Mouse (Mus musculus): ENCODE measurements around the gene Xab2. TPM values are rescaled to one million over a fixed set of nuclear protein-coding genes. Genes with fewer than 3 reads are reported as not detected.
"Not testable (repeated sequence)": the region's sequence is repeated elsewhere in the genome, so short reads cannot be mapped to it uniquely, and the experiment has no call there.

Gene Xab2
- polyA plus RNA-seq, 1 experiment = 63.5 TPM

DNA sequence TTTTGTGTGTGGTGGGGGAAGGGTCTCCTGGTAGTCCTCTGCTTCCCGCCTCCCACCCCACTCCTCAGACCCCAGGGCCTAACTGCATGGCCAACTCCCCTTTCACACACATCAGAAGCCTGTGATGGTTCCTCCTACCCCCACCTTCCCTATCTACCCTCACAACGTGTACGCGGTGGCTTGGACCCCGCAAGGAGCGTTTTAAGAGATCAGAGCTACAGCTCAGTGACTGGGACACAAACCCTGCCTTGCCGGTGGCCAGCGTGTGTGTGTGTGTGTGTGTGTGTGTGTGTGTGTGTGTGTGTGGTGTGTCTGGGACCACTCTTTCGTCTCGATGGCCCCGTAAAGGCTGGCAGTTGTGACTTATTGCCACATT, 32.9 kb downstream of the Xab2 start:
- Histone ChIP-seq H3K4me1 (ENCODE audit: control insufficient read depth, insufficient read depth, low read length) (peaks cover 1% of the 10 kb centered on the region), H3K4me3 (replicated peaks; ENCODE audit: insufficient read depth, low read depth, low read length) (peak overlapping the region; percentile 94), H3K27me3 (ENCODE audit: control insufficient read depth, insufficient read depth, low read length) (no peaks in the 10 kb centered on the region), H3K27ac (ENCODE audit: insufficient read depth, low read length) (no peak overlapping the region)
- peak in 1 of 2 experiments; percentile 47 for DNase-seq
- TF ChIP-seq POLR2A (IDR thresholded peaks at IDR 0.05; ENCODE audit: borderline replicate concordance, insufficient read depth, low read length) = no peak
- TF ChIP-seq CTCF (IDR thresholded peaks at IDR 0.05; ENCODE audit: borderline replicate concordance, insufficient read depth, low read depth, low read length) = no peak
- WGBS = 5% methylated on average over 11 of the region's 11 CpGs

- under 1% methylated on average over 77 of the region's 77 CpGs for WGBS
- Histone ChIP-seq H3K4me1 (ENCODE audit: control insufficient read depth, insufficient read depth, low read length) (no peaks in the 10 kb centered on the region), H3K27ac (ENCODE audit: insufficient read depth, low read length) (peak overlapping the region; percentile 6; the same call in 1 of the 2 replicates), H3K27me3 (ENCODE audit: control insufficient read depth, insufficient read depth, low read length) (no peaks in the 10 kb centered on the region), H3K4me3 (replicated peaks; ENCODE audit: insufficient read depth, low read depth, low read length) (peak overlapping the region; percentile 94)
- DNase-seq = peak; percentile 78 to 79
- TF ChIP-seq POLR2A (IDR thresholded peaks at IDR 0.05; ENCODE audit: borderline replicate concordance, insufficient read depth, low read length) = peak; percentile 51; the same call in 1 of the 2 replicates
- TF ChIP-seq CTCF (IDR thresholded peaks at IDR 0.05; ENCODE audit: borderline replicate concordance, insufficient read depth, low read depth, low read length) = no peak
Measured at GRCm38 (mm10) chr8:3587391-3588257, 33.5 kb downstream of the Xab2 start.

- H3K27ac ChIP-seq (ENCODE audit: insufficient read depth, low read length) = peak within 1 kb of the TSS; percentile 6; the same call in 1 of the 2 replicates
- H3K27me3 ChIP-seq (ENCODE audit: control insufficient read depth, insufficient read depth, low read length) = no peaks in the 10 kb centered on the region
- no peaks in the 10 kb centered on the region for H3K4me1 ChIP-seq (ENCODE audit: control insufficient read depth, insufficient read depth, low read length)
- WGBS = 0% methylated on average over 7 of the region's 7 CpGs
- DNase-seq = no peak
- H3K4me3 ChIP-seq (replicated peaks; ENCODE audit: insufficient read depth, low read depth, low read length) = peak within 1 kb of the TSS; percentile 94
- no peak for TF ChIP-seq CTCF (IDR thresholded peaks at IDR 0.05; ENCODE audit: borderline replicate concordance, insufficient read depth, low read depth, low read length)
- TF ChIP-seq POLR2A (IDR thresholded peaks at IDR 0.05; ENCODE audit: borderline replicate concordance, insufficient read depth, low read length) = no peak
Measured at GRCm38 (mm10) chr8:3586993-3587390, 34.1 kb downstream of the Xab2 start, which contains the start of gene Camsap3. Camsap3 (plus strand) TSS chr8:3587293.

DNA sequence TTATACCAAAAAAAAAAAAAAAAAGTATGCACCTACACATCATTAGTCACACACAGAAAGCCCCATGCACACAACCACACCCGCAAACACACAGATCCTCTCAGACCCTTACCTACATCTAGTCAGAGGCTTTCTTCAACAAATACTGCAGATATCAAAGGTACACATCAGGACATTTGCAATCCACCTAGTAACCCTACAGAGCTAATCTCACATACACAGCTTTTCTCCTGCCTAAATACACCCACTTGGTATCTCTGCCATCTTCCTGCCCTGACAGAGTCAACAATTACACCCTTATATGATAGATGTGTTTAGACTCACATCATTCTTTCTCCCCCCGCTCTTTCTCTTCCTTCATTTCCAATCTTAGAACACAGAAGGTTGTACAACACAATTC, 34.7 kb downstream of the Xab2 start:
- no peak for TF ChIP-seq POLR2A (IDR thresholded peaks at IDR 0.05; ENCODE audit: borderline replicate concordance, insufficient read depth, low read length)
- no peak for TF ChIP-seq CTCF (IDR thresholded peaks at IDR 0.05; ENCODE audit: borderline replicate concordance, insufficient read depth, low read depth, low read length)
- H3K27me3 ChIP-seq (ENCODE audit: control insufficient read depth, insufficient read depth, low read length) = no peaks in the 10 kb centered on the region
- no peak overlapping the region for H3K27ac ChIP-seq (ENCODE audit: insufficient read depth, low read length)
- H3K4me1 ChIP-seq (ENCODE audit: control insufficient read depth, insufficient read depth, low read length) = no peaks in the 10 kb centered on the region
- WGBS = 97% methylated on average over 2 of the region's 2 CpGs
- DNase-seq = no peak
- no peak overlapping the region for H3K4me3 ChIP-seq (replicated peaks; ENCODE audit: insufficient read depth, low read depth, low read length)

GRCm38 (mm10) chr8:3581961-3582360, 39.2 kb downstream of the Xab2 start:
- H3K27me3 ChIP-seq (ENCODE audit: control insufficient read depth, insufficient read depth, low read length); DNase-seq: not testable (repeated sequence)
- 91% methylated on average over 3 of the region's 3 CpGs for WGBS

DNA sequence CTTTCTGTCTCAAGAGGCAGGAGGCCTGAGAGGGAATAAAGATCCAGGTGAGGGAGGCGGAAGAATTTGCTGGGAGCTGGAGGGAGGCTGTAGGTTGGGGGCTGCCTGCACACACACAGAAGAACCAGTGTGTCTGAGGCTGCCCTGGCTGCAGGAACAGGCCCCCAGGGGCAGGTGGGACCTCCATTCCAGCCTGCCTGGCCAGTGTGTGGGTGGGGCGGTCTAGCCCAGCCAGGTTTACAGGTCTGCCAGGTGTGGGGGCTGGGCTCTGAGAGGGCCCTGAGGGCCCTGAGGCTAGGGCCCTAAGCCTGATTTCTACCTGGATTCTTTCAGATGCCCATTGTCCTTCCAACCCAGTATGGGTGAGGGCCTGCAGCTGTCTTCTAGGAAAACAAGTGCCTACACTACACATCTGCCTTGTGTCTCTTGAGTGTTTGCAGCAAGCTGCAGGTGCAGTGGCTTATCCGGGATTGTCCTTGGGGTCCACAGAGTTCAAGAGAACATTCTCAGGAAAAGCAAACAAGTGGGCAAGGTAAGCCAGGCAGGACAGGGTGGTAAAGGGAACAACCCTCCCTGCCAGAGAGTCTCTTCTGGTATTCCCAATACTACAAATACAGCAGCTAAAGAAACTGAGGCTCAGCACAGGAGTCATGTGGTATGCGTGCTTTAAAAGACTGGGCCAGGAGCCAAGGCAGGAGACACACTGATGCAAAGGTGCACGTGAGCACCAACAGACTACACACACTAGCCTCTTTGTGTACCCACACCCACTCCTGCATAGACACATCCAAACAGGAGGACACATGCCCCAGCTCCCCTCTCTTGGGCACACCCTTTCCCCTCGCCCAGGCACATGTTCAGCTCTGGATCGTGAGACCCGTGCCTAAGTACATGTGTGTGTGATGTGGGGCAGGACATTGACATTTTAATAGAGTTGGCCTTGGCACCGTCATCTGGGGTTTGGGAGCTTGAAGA, 41.4 kb downstream of the Xab2 start:
- DNase-seq = no peak
- no peak overlapping the region for H3K27ac ChIP-seq (ENCODE audit: insufficient read depth, low read length)
- H3K4me3 ChIP-seq (replicated peaks; ENCODE audit: insufficient read depth, low read depth, low read length) = no peak overlapping the region
- no peaks in the 10 kb centered on the region for H3K4me1 ChIP-seq (ENCODE audit: control insufficient read depth, insufficient read depth, low read length)
- H3K27me3 ChIP-seq (ENCODE audit: control insufficient read depth, insufficient read depth, low read length) = no peaks in the 10 kb centered on the region
- 81% methylated on average over 9 of the region's 9 CpGs for WGBS
- TF ChIP-seq POLR2A (IDR thresholded peaks at IDR 0.05; ENCODE audit: borderline replicate concordance, insufficient read depth, low read length) (no peak), CTCF (IDR thresholded peaks at IDR 0.05; ENCODE audit: borderline replicate concordance, insufficient read depth, low read depth, low read length) (no peak)

More at GRCm38 (mm10) chr8:3581961-3582360, 39.2 kb downstream of the Xab2 start:
- H3K27ac ChIP-seq (ENCODE audit: insufficient read depth, low read length); H3K4me3 ChIP-seq (replicated peaks; ENCODE audit: insufficient read depth, low read depth, low read length); H3K4me1 ChIP-seq (ENCODE audit: control insufficient read depth, insufficient read depth, low read length): not testable (repeated sequence)

- DNase-seq = no peak
Measured at GRCm38 (mm10) chr8:3576211-3576960, 44.7 kb downstream of the Xab2 start.

More at GRCm38 (mm10) chr8:3576211-3576960, 44.7 kb downstream of the Xab2 start:
- TF ChIP-seq CTCF (IDR thresholded peaks at IDR 0.05; ENCODE audit: borderline replicate concordance, insufficient read depth, low read depth, low read length) (no peak), POLR2A (IDR thresholded peaks at IDR 0.05; ENCODE audit: borderline replicate concordance, insufficient read depth, low read length) (no peak)
- H3K27me3 ChIP-seq (ENCODE audit: control insufficient read depth, insufficient read depth, low read length) = no peaks in the 10 kb centered on the region
- H3K4me3 ChIP-seq (replicated peaks; ENCODE audit: insufficient read depth, low read depth, low read length) = no peak overlapping the region
- H3K27ac ChIP-seq (ENCODE audit: insufficient read depth, low read length) = no peak overlapping the region
- WGBS = 63% methylated on average over 15 of the region's 15 CpGs
- no peaks in the 10 kb centered on the region for H3K4me1 ChIP-seq (ENCODE audit: control insufficient read depth, insufficient read depth, low read length)
